Mouse (Mus musculus) G1E-ER4 (cell line): ENCODE measurements around the gene Mfap3l. TPM values are rescaled to one million over a fixed set of nuclear protein-coding genes. Genes with fewer than 3 reads are reported as not detected.

ENCODE experiments used
- GATA1 ChIP-seq: IDR thresholded peaks from one replicate; pipeline ENCODE4 v1.8.0; 2012; ENCODE audit warnings: low read length, inconsistent platforms
- polyA plus RNA-seq: library from polyadenylated mRNA; stranded (reverse); fragments of >175 nt; gene quantifications from 2 replicates; pipeline ENCODE4 v1.2.3, GENCODE M21; 2012

Mfap3l gene
- polyA plus RNA-seq, 1 experiment = not detected

DNA sequence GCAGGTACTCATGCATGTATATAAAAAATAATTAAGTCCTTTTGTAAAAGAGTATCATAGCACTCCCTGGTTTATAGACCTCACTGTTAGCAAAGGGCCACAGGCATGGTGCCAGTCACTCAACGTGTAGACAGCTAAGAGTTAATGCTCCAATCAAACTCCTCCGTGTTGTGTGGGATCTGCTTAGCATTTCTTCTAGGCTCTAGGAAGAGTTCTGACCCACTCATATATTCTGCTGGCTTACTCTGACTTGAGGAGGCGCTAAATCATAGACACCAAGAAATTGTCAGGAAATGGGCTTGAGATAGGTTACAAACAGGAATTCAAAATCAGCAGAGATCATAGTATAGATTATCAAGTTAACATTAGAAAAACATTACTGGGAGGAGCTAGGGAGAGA, 13.3 kb downstream of the Mfap3l start:
- TF ChIP-seq GATA1 = no peak

DNA sequence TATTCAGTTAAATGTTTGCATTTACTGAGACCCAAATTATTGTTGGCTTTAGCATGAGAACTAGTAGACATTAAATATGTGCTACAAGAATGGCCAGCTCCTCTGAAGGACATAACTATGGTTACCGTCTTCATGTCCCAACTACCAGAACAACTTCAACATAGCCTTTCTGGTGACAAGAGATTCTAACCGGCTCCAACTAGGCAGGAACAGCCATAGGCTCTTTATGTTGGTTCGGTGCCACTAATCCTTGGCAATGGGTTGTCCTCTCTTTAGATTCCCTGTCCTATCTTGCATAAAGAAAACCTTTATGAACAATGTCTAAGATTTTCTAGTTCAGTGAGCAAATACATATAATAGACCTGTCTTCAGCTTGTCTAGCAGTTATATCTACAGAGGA, 14.7 kb downstream of the Mfap3l start:
- no peak for TF ChIP-seq GATA1

GRCm38 (mm10) chr8:60649081-60649480, 16.5 kb downstream of the Mfap3l start:
- no peak for TF ChIP-seq GATA1

- TF ChIP-seq GATA1 = no peak
Measured at GRCm38 (mm10) chr8:60650119-60650518, 17.5 kb downstream of the Mfap3l start.

- TF ChIP-seq GATA1 = no peak
Measured at GRCm38 (mm10) chr8:60657425-60658113, 24.9 kb downstream of the Mfap3l start.

DNA sequence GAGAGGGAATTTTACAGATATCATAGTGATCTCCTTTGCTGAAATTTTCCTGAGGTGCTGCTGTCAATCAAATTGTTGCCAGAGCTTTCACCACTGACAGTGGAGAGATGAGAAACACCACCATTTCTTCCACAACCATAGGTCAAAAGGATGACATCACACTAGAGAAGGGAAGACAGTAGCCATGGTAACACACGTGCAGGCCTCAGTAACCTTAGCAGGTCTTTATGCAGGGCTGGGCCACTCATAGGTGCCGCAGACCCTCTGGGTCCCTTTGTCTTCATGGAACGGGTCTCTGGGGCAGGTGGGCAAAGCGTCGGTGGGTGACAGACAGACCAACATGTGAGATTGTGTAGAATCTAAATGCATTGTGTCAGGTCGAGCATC, 25.5 kb downstream of the Mfap3l start:
- TF ChIP-seq GATA1 = no peak

DNA sequence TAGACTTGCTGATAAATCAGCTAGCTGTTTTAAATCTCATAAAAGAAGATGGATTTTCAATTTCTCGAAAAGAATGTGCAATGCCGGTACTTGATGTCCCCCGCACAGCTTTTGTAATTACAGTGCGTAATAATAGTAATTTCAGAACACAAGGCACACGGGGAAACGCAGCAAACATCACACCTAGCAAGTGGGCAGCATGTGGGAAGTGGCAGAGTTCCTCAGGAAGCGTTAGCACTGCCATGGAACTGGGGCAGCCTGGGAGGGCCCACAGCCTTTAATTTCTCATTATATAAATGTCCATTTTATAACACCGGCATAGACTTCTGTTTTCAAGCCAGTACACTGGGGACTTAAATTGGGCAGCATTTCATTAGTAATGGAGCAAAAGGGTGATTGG, 27.1 kb downstream of the Mfap3l start:
- TF ChIP-seq GATA1 = no peak

GRCm38 (mm10) chr8:60661191-60661590, 28.6 kb downstream of the Mfap3l start:
- TF ChIP-seq GATA1 = no peak

DNA sequence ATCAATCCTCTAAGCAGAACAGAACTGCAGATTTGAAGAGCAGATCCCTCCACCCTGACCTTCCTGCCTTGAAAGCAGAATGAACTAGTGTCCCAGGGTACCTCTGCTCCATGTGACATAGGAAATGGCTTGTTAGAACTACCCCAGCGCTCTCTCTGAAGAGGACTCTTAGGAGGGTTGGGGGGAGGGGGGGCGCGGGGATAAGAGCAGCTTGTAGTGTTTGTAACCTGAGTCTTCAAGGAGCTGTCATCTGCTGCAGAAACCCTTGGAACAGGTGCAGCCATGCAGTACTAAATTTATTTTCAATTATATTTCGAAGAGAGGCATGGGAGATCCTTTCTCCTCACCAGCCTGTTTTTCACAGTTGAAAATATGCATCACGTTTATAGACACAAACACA, 30.9 kb downstream of the Mfap3l start:
- no peak for TF ChIP-seq GATA1

DNA sequence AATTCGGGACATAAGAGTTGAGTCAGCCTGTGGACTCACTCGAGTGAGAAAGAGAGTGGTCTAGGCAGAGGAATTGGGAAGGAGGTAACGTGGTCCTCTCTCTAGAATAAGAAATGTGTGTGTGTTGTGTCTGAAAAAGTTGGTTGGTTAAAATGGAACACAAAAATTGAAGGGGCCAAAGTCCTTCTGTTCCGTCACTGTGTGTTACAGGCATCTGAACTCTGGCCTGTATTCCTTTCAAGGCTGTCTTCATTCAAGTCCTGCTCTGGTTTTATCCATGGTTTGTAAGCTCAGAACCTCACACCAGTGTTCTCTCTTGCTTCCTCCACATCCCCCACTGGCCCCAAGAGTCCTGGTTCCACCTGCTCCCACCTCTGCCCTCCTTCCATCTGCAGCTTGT, 33.2 kb downstream of the Mfap3l start:
- TF ChIP-seq GATA1 = no peak

DNA sequence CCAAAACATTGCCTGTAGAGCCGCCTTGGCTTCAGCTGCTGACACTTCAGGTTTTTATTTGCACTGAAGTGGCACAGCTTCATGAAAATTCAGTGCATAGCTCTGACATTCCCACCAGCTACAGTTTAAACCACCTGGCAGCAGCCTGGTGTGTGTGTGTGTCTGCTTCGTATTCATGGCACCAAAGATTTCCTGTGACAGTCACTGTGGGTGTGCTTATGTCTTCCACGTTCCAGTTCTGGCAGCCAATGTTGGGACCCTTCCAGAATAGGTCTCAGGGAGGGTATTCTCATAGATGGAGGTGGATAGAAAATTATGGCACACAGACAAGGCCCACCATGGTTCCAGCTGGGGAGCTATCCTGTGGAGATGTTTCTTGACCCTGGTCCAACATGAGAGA, 34.2 kb downstream of the Mfap3l start:
- TF ChIP-seq GATA1 = no peak

GRCm38 (mm10) chr8:60678590-60678989, 46.0 kb downstream of the Mfap3l start:
- no peak for TF ChIP-seq GATA1

DNA sequence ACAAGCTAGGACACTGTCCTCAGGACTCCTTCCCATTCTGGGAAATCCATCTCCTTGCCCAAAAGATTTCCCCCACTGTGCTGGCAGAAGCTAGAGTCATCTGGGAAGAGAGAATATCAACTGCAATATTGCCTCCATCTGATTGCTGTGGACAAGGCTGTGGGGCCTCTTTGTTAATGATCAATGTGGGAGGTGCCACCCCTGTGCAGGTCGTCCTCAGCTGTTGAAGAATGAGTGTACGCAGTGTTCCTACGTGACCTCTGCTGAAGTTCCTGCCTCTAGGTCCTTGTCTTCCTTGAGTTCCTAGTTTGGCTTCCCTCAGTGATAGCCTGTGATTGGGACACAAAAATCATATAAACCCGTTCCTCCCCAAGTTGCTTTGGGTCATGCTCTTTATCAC, 49.2 kb downstream of the Mfap3l start:
- TF ChIP-seq GATA1 = no peak

- TF ChIP-seq GATA1 = no peak
Measured at GRCm38 (mm10) chr8:60682340-60682739, 49.7 kb downstream of the Mfap3l start.

DNA sequence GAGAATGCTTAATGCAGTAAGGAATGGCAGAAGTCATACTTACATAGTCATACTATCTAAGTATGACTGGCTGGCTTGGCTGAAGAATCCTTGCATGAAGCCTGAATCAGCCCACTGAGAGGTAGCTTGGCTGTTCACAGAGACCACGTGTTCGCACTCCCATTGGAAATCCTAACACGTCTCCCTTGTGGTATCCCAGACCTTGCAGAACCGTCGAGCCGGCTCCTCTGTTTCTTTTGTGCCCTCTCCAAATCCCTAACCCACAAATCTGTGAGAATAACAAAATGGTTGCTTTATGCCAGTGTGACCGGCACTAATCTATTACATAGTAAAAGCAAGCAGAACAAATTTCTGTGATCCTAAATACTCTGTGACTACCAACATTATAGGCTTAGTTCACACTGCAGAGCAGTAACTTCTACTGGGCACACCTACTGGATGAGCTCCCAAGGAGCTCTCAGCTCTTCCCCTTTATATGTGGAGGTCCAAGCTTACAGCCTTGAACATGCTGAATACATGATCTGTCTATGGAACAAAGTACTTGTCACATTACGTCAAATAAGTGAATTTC, 79.0 kb downstream of the Mfap3l start:
- TF ChIP-seq GATA1 = no peak

- no peak for TF ChIP-seq GATA1
Measured at GRCm38 (mm10) chr8:60714724-60715123, 82.1 kb downstream of the Mfap3l start.

- no peak for TF ChIP-seq GATA1
Measured at GRCm38 (mm10) chr8:60718692-60719091, 86.1 kb downstream of the Mfap3l start.

Other genes with a start within 250 kb of the Mfap3l start
- gene Gm10283, start 129.6 kb upstream of the Mfap3l start, polyA plus RNA-seq = not detected in 2 replicates
- not detected in 2 replicates for gene Aadat, start 126.9 kb upstream of the Mfap3l start, polyA plus RNA-seq